Mouse (Mus musculus) liver, embryonic 18 days (tissue): ENCODE data around the gene Magea1. TPM values are rescaled to one million over a fixed set of nuclear protein-coding genes. Genes with fewer than 3 reads are reported as not detected.

ENCODE experiments used
- polyA plus RNA-seq: library from polyadenylated mRNA; depleted of rRNA; stranded (reverse); fragments of >200 nt; gene quantifications from 2 replicates; pipeline ENCODE4 v1.2.3, GENCODE M21; 2012; rRNA removed

Magea1 gene
- not detected in 2 replicates for polyA plus RNA-seq

DNA sequence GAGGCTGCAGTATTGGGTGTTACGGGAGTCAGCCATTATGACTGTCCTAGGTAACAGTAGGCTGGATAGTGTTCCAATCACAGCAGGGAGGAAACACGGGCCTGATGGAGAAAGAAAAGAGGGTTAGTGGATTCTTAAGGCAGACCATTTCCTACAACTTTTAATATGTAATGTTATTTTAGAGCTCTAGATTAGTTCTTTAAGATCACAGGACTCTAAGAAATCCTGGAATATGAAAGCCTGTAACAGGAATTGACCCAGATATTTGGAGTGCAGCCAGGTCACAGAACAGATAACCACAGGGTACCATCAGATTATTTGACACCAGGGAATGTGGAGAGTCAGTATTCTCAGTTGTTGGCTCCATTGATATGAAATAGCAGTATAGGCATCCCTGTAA lies at the start of gene Magea1:
Magea1 (minus strand) TSS at position 101 of the 400 bp plus-strand sequence.

GRCm38 (mm10) chrX:155128312-155128711 lies 38.7 kb upstream of the Magea1 start, which contains the start of gene Cldn34b2:
Gene Cldn34b2, minus strand, starts transcription at chrX:155128412.

GRCm38 (mm10) chrX:155093566-155093965 lies 4.0 kb upstream of the Magea1 start, which contains the start of gene Magea2:
Gene Magea2, minus strand, starts transcription at chrX:155093666.

DNA sequence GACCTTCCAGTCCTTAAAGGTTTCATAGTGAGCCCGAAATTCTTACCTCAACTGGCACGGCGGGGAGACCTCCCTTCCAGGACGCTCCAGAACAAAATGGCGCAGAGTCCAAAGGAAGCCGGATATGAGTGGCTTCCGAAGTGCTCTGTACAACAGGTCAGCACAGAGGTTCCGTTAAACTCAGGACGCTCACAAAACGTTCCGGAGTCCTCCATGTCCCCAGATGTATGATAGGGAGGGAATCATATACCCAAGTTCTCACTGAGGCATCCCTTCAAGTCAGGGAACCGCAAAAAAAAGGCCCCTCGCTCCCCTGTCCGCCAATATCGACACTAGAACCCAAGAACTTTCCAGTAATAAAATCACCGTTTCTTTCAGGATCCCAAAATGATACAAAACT lies 26.5 kb downstream of the Magea1 start, which contains the start of gene Magea5:
Magea5 (minus strand) TSS at position 101 of the 400 bp plus-strand sequence.

Other genes with a start within 250 kb of the Magea1 start
- not detected in 2 replicates for gene Cldn34b1, start 199.5 kb downstream of the Magea1 start, polyA plus RNA-seq
- not detected in 2 replicates for gene Magea6, start 153.8 kb downstream of the Magea1 start, polyA plus RNA-seq
- not detected in 2 replicates for gene Magea3, start 140.3 kb downstream of the Magea1 start, polyA plus RNA-seq
- gene Magea8, start 93.9 kb downstream of the Magea1 start, polyA plus RNA-seq = not detected in 2 replicates
- not detected in 2 replicates for gene Magea5, start 26.6 kb downstream of the Magea1 start, polyA plus RNA-seq
- gene Magea2, start 3.9 kb upstream of the Magea1 start, polyA plus RNA-seq = not detected in 2 replicates
- gene Cldn34b2, start 38.6 kb upstream of the Magea1 start, polyA plus RNA-seq = not detected in 2 replicates
- gene Sat1, start 126.7 kb upstream of the Magea1 start, polyA plus RNA-seq = 67.4 and 72.4 TPM in 2 replicates
- gene Acot9, start 172.7 kb upstream of the Magea1 start, polyA plus RNA-seq = 5.4 and 5.7 TPM in 2 replicates